Mouse (Mus musculus): ENCODE measurements at regions not wholly inside any gene's neighbourhood (a gene's known extent, or its start where the extent isn't known, plus 50 kb on each side); places are given as distances from the start of the nearest gene placed in this dataset.

- H3K9ac ChIP-seq (replicated peaks; ENCODE audit: low read depth, low read length) = no peak overlapping the region
- WGBS = 91% methylated on average over 4 of the region's 4 CpGs
- ATAC-seq = no peak
Measured at GRCm38 (mm10) chr2:72797002-72797718, 183.1 kb downstream of the Sp3 start.

GRCm38 (mm10) chr2:72800696-72801095 is 179.6 kb downstream of the Sp3 start:
- Histone ChIP-seq H3K36me3 (ENCODE audit: control insufficient read depth, insufficient read depth) (no peaks in the 10 kb centered on the region), H3K27ac (ENCODE audit: low read length) (no peak overlapping the region), H3K9ac (replicated peaks; ENCODE audit: low read depth, low read length) (no peak overlapping the region), H3K4me1 (replicated peaks; ENCODE audit: control insufficient read depth, insufficient read depth, low read length) (no peaks in the 10 kb centered on the region), H3K9me3 (ENCODE audit: control insufficient read depth, low read length) (peaks cover 4% of the 10 kb centered on the region; the same call in 1 of the 2 replicates), H3K4me2 (ENCODE audit: low read length) (no peak overlapping the region), H3K27me3 (replicated peaks; ENCODE audit: control insufficient read depth, insufficient read depth, low read length) (no peaks in the 10 kb centered on the region), H3K4me3 (replicated peaks; ENCODE audit: low read length) (no peak overlapping the region)
- no peak for ATAC-seq
- WGBS = 75% methylated on average over 7 of the region's 7 CpGs

More at GRCm38 (mm10) chr2:72797002-72797718, 183.1 kb downstream of the Sp3 start:
- Histone ChIP-seq H3K4me1 (replicated peaks; ENCODE audit: control insufficient read depth, insufficient read depth, low read length) (no peaks in the 10 kb centered on the region), H3K4me2 (ENCODE audit: low read length) (no peak overlapping the region), H3K27ac (ENCODE audit: low read length) (no peak overlapping the region), H3K9me3 (ENCODE audit: control insufficient read depth, low read length) (peaks cover 4% of the 10 kb centered on the region; the same call in 1 of the 2 replicates), H3K36me3 (ENCODE audit: control insufficient read depth, insufficient read depth) (no peaks in the 10 kb centered on the region), H3K4me3 (replicated peaks; ENCODE audit: low read length) (no peak overlapping the region), H3K27me3 (replicated peaks; ENCODE audit: control insufficient read depth, insufficient read depth, low read length) (no peaks in the 10 kb centered on the region)

GRCm38 (mm10) chr2:72813282-72813974 is 166.8 kb downstream of the Sp3 start:
- Histone ChIP-seq H3K4me1 (replicated peaks; ENCODE audit: control insufficient read depth, insufficient read depth, low read length) (peaks cover 19% of the 10 kb centered on the region), H3K4me2 (ENCODE audit: low read length) (no peak overlapping the region), H3K9ac (replicated peaks; ENCODE audit: low read depth, low read length) (no peak overlapping the region), H3K27ac (ENCODE audit: low read length) (no peak overlapping the region), H3K36me3 (ENCODE audit: control insufficient read depth, insufficient read depth) (no peaks in the 10 kb centered on the region), H3K4me3 (replicated peaks; ENCODE audit: low read length) (no peak overlapping the region), H3K9me3 (ENCODE audit: control insufficient read depth, low read length) (peaks cover 5% of the 10 kb centered on the region), H3K27me3 (replicated peaks; ENCODE audit: control insufficient read depth, insufficient read depth, low read length) (peaks cover 11% of the 10 kb centered on the region)
- 52% methylated on average over 14 of the region's 14 CpGs for WGBS
- ATAC-seq = peak; percentile 77

- H3K4me1 ChIP-seq (replicated peaks; ENCODE audit: control insufficient read depth, insufficient read depth, low read length) = no peaks in the 10 kb centered on the region; the same call in 1 of the 2 replicates
Measured at GRCm38 (mm10) chr2:72825251-72825650, 155.0 kb downstream of the Sp3 start.

GRCm38 (mm10) chr2:72829139-72829538 is 151.1 kb downstream of the Sp3 start:
- no peaks in the 10 kb centered on the region; the same call in 1 of the 2 replicates for H3K4me1 ChIP-seq (replicated peaks; ENCODE audit: control insufficient read depth, insufficient read depth, low read length)
- no peak for ATAC-seq

More at GRCm38 (mm10) chr2:72825251-72825650, 155.0 kb downstream of the Sp3 start:
- no peaks in the 10 kb centered on the region for H3K9me3 ChIP-seq (ENCODE audit: control insufficient read depth, low read length)
- H3K27ac ChIP-seq (ENCODE audit: low read length) = no peak overlapping the region
- H3K4me3 ChIP-seq (replicated peaks; ENCODE audit: low read length) = no peak overlapping the region
- WGBS = 43% methylated on average over 4 of the region's 4 CpGs
- no peaks in the 10 kb centered on the region for H3K36me3 ChIP-seq (ENCODE audit: control insufficient read depth, insufficient read depth)
- H3K9ac ChIP-seq (replicated peaks; ENCODE audit: low read depth, low read length) = no peak overlapping the region
- no peak overlapping the region for H3K4me2 ChIP-seq (ENCODE audit: low read length)
- no peaks in the 10 kb centered on the region for H3K27me3 ChIP-seq (replicated peaks; ENCODE audit: control insufficient read depth, insufficient read depth, low read length)
- ATAC-seq = no peak

GRCm38 (mm10) chr2:72832770-72833169 is 147.5 kb downstream of the Sp3 start:
- H3K4me2 ChIP-seq (ENCODE audit: low read length) = no peak overlapping the region
- ATAC-seq = peak; percentile 66; the same call in 1 of the 2 replicates
- no peaks in the 10 kb centered on the region for H3K4me1 ChIP-seq (replicated peaks; ENCODE audit: control insufficient read depth, insufficient read depth, low read length)
- no peaks in the 10 kb centered on the region for H3K36me3 ChIP-seq (ENCODE audit: control insufficient read depth, insufficient read depth)
- H3K4me3 ChIP-seq (replicated peaks; ENCODE audit: low read length) = no peak overlapping the region
- WGBS = 46% methylated on average over 10 of the region's 10 CpGs
- H3K27me3 ChIP-seq (replicated peaks; ENCODE audit: control insufficient read depth, insufficient read depth, low read length) = no peaks in the 10 kb centered on the region
- no peak overlapping the region for H3K9ac ChIP-seq (replicated peaks; ENCODE audit: low read depth, low read length)
- H3K9me3 ChIP-seq (ENCODE audit: control insufficient read depth, low read length) = no peaks in the 10 kb centered on the region
- H3K27ac ChIP-seq (ENCODE audit: low read length) = no peak overlapping the region

More at GRCm38 (mm10) chr2:72829139-72829538, 151.1 kb downstream of the Sp3 start:
- Histone ChIP-seq H3K9ac (replicated peaks; ENCODE audit: low read depth, low read length) (no peak overlapping the region), H3K27me3 (replicated peaks; ENCODE audit: control insufficient read depth, insufficient read depth, low read length) (no peaks in the 10 kb centered on the region), H3K36me3 (ENCODE audit: control insufficient read depth, insufficient read depth) (no peaks in the 10 kb centered on the region), H3K27ac (ENCODE audit: low read length) (no peak overlapping the region), H3K9me3 (ENCODE audit: control insufficient read depth, low read length) (no peaks in the 10 kb centered on the region), H3K4me2 (ENCODE audit: low read length) (no peak overlapping the region), H3K4me3 (replicated peaks; ENCODE audit: low read length) (no peak overlapping the region)
- WGBS = 20% methylated on average over 1 of the region's 1 CpGs

GRCm38 (mm10) chr2:72838085-72838727 is 142.0 kb downstream of the Sp3 start:
- ATAC-seq = no peak
- Histone ChIP-seq H3K36me3 (ENCODE audit: control insufficient read depth, insufficient read depth) (no peaks in the 10 kb centered on the region), H3K27me3 (replicated peaks; ENCODE audit: control insufficient read depth, insufficient read depth, low read length) (no peaks in the 10 kb centered on the region), H3K4me1 (replicated peaks; ENCODE audit: control insufficient read depth, insufficient read depth, low read length) (peaks cover 7% of the 10 kb centered on the region), H3K9me3 (ENCODE audit: control insufficient read depth, low read length) (peaks cover 3% of the 10 kb centered on the region; the same call in 1 of the 2 replicates), H3K4me2 (ENCODE audit: low read length) (no peak overlapping the region), H3K4me3 (replicated peaks; ENCODE audit: low read length) (no peak overlapping the region), H3K27ac (ENCODE audit: low read length) (no peak overlapping the region), H3K9ac (replicated peaks; ENCODE audit: low read depth, low read length) (no peak overlapping the region)
- WGBS = 51% methylated on average over 6 of the region's 6 CpGs

GRCm38 (mm10) chr2:72839673-72840072 is 140.6 kb downstream of the Sp3 start:
- ATAC-seq = peak; percentile 45; the same call in 1 of the 2 replicates
- peaks cover 7% of the 10 kb centered on the region for H3K4me1 ChIP-seq (replicated peaks; ENCODE audit: control insufficient read depth, insufficient read depth, low read length)
- no peak overlapping the region for H3K27ac ChIP-seq (ENCODE audit: low read length)
- H3K4me2 ChIP-seq (ENCODE audit: low read length) = no peak overlapping the region
- no peaks in the 10 kb centered on the region for H3K36me3 ChIP-seq (ENCODE audit: control insufficient read depth, insufficient read depth)
- WGBS = 57% methylated on average over 5 of the region's 5 CpGs
- H3K4me3 ChIP-seq (replicated peaks; ENCODE audit: low read length) = no peak overlapping the region
- H3K27me3 ChIP-seq (replicated peaks; ENCODE audit: control insufficient read depth, insufficient read depth, low read length) = no peaks in the 10 kb centered on the region
- no peak overlapping the region for H3K9ac ChIP-seq (replicated peaks; ENCODE audit: low read depth, low read length)
- peaks cover 3% of the 10 kb centered on the region; the same call in 1 of the 2 replicates for H3K9me3 ChIP-seq (ENCODE audit: control insufficient read depth, low read length)

- Histone ChIP-seq H3K4me3 (replicated peaks; ENCODE audit: low read length) (no peak overlapping the region), H3K27ac (ENCODE audit: low read length) (no peak overlapping the region), H3K9me3 (ENCODE audit: control insufficient read depth, low read length) (peaks cover 3% of the 10 kb centered on the region; the same call in 1 of the 2 replicates), H3K4me1 (replicated peaks; ENCODE audit: control insufficient read depth, insufficient read depth, low read length) (peaks cover 7% of the 10 kb centered on the region), H3K36me3 (ENCODE audit: control insufficient read depth, insufficient read depth) (no peaks in the 10 kb centered on the region), H3K4me2 (ENCODE audit: low read length) (no peak overlapping the region), H3K9ac (replicated peaks; ENCODE audit: low read depth, low read length) (no peak overlapping the region), H3K27me3 (replicated peaks; ENCODE audit: control insufficient read depth, insufficient read depth, low read length) (no peaks in the 10 kb centered on the region)
- no peak for ATAC-seq
- WGBS = 53% methylated on average over 5 of the region's 5 CpGs
Measured at GRCm38 (mm10) chr2:72841367-72841766, 138.9 kb downstream of the Sp3 start.
